Mouse (Mus musculus): ENCODE data around the gene Tgfa. TPM values are rescaled to one million over a fixed set of nuclear protein-coding genes. Genes with fewer than 3 reads are reported as not detected.

Tgfa gene
- total and polyA plus RNA-seq, 3 experiments, result 0.80 to 1.6 (median 1.0) TPM

- Histone ChIP-seq H3K4me1 (ENCODE audit: control insufficient read depth, insufficient read depth, low read length) (no peaks in the 10 kb centered on the region), H3K36me3 (ENCODE audit: control insufficient read depth, insufficient read depth, low read length) (no peaks in the 10 kb centered on the region), H3K9ac (ENCODE audit: low read depth, low read length) (no peak overlapping the region), H3K4me3 (no peak overlapping the region), H3K27ac (no peak overlapping the region), H3K79me2 (replicated peaks; ENCODE audit: control insufficient read depth, insufficient read depth, low read length) (no peaks in the 10 kb centered on the region), H3K27me3 (ENCODE audit: control insufficient read depth, insufficient read depth, low read length) (no peaks in the 10 kb centered on the region)
- 78% methylated on average over 9 of the region's 9 CpGs for WGBS
- intact Hi-C loops (cut with DNase I), result no loop called here
- DNase-seq, result no peak
- TF ChIP-seq EP300 (IDR thresholded peaks at IDR 0.05; ENCODE audit: insufficient read depth, low read depth, low read length) (no peak), CTCF (IDR thresholded peaks at IDR 0.05) (no peak), POLR2A (IDR thresholded peaks at IDR 0.05; ENCODE audit: insufficient read depth, low read depth, low read length) (no peak)
Measured at GRCm38 (mm10) chr6:86166426-86166825, 28.6 kb upstream of the Tgfa start.

GRCm38 (mm10) chr6:86167851-86168250 is 27.2 kb upstream of the Tgfa start:
- 68% methylated on average over 5 of the region's 5 CpGs for WGBS
- TF ChIP-seq POLR2A (IDR thresholded peaks at IDR 0.05; ENCODE audit: insufficient read depth, low read depth, low read length), result no peak
- no peak for TF ChIP-seq EP300 (IDR thresholded peaks at IDR 0.05; ENCODE audit: insufficient read depth, low read depth, low read length)

GRCm38 (mm10) chr6:86169166-86169565 is 25.9 kb upstream of the Tgfa start:
- Histone ChIP-seq H3K36me3 (ENCODE audit: control insufficient read depth, insufficient read depth, low read length) (no peaks in the 10 kb centered on the region), H3K4me1 (ENCODE audit: control insufficient read depth, insufficient read depth, low read length) (no peaks in the 10 kb centered on the region), H3K9ac (ENCODE audit: low read depth, low read length) (no peak overlapping the region), H3K27me3 (ENCODE audit: control insufficient read depth, insufficient read depth, low read length) (no peaks in the 10 kb centered on the region), H3K79me2 (replicated peaks; ENCODE audit: control insufficient read depth, insufficient read depth, low read length) (no peaks in the 10 kb centered on the region), H3K4me3 (no peak overlapping the region), H3K27ac (no peak overlapping the region)
- intact Hi-C loops (cut with DNase I), result no loop called here
- DNase-seq, result no peak
- 69% methylated on average over 4 of the region's 4 CpGs for WGBS
- no peak for TF ChIP-seq POLR2A (IDR thresholded peaks at IDR 0.05; ENCODE audit: insufficient read depth, low read depth, low read length)
- no peak for TF ChIP-seq CTCF (IDR thresholded peaks at IDR 0.05)
- TF ChIP-seq EP300 (IDR thresholded peaks at IDR 0.05; ENCODE audit: insufficient read depth, low read depth, low read length), result no peak

More at GRCm38 (mm10) chr6:86167851-86168250, 27.2 kb upstream of the Tgfa start:
- H3K4me3 ChIP-seq, result no peak overlapping the region
- H3K27ac ChIP-seq, result no peak overlapping the region
- no peaks in the 10 kb centered on the region for H3K36me3 ChIP-seq (ENCODE audit: control insufficient read depth, insufficient read depth, low read length)
- no peaks in the 10 kb centered on the region for H3K4me1 ChIP-seq (ENCODE audit: control insufficient read depth, insufficient read depth, low read length)
- no peaks in the 10 kb centered on the region for H3K79me2 ChIP-seq (replicated peaks; ENCODE audit: control insufficient read depth, insufficient read depth, low read length)
- no peaks in the 10 kb centered on the region for H3K27me3 ChIP-seq (ENCODE audit: control insufficient read depth, insufficient read depth, low read length)
- no peak overlapping the region for H3K9ac ChIP-seq (ENCODE audit: low read depth, low read length)
- intact Hi-C loops (cut with DNase I), result no loop called here
- no peak for DNase-seq

DNA sequence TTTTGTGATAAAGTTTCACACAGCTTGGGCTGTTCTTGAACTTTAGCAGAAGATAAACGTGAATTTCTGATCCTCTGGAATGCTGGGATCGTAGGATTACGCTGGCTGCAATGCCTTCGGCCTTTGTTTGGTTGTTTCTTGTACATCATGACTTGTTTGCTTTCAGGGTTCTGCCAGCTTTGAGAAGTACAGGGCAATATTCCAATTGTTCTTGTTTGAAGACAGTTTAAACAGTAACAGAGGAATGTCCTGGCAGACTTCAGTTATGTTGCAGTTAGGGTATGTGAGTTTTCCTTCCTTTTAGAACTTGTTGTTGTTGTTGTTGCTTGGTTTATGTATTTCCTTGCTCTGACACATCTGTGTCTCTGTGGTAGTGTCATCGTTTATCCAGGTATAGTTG is 18.8 kb upstream of the Tgfa start:
- no peak for TF ChIP-seq CTCF (IDR thresholded peaks at IDR 0.05)
- TF ChIP-seq POLR2A (IDR thresholded peaks at IDR 0.05; ENCODE audit: insufficient read depth, low read depth, low read length), result no peak
- no peak for TF ChIP-seq EP300 (IDR thresholded peaks at IDR 0.05; ENCODE audit: insufficient read depth, low read depth, low read length)
- H3K79me2 ChIP-seq (replicated peaks; ENCODE audit: control insufficient read depth, insufficient read depth, low read length), result no peaks in the 10 kb centered on the region
- no peaks in the 10 kb centered on the region for H3K27me3 ChIP-seq (ENCODE audit: control insufficient read depth, insufficient read depth, low read length)
- H3K4me1 ChIP-seq (ENCODE audit: control insufficient read depth, insufficient read depth, low read length), result no peaks in the 10 kb centered on the region
- no peak overlapping the region for H3K9ac ChIP-seq (ENCODE audit: low read depth, low read length)
- H3K36me3 ChIP-seq (ENCODE audit: control insufficient read depth, insufficient read depth, low read length), result no peaks in the 10 kb centered on the region
- no peak for DNase-seq
- WGBS, result 65% methylated on average over 5 of the region's 5 CpGs
- no peak overlapping the region for H3K27ac ChIP-seq
- intact Hi-C loops (cut with DNase I), result no loop called here
- no peak overlapping the region for H3K4me3 ChIP-seq

- no peak for TF ChIP-seq CTCF (IDR thresholded peaks at IDR 0.05)
- no peak for TF ChIP-seq POLR2A (IDR thresholded peaks at IDR 0.05; ENCODE audit: insufficient read depth, low read depth, low read length)
- TF ChIP-seq EP300 (IDR thresholded peaks at IDR 0.05; ENCODE audit: insufficient read depth, low read depth, low read length), result no peak
- Histone ChIP-seq H3K27me3 (ENCODE audit: control insufficient read depth, insufficient read depth, low read length) (no peaks in the 10 kb centered on the region), H3K9ac (ENCODE audit: low read depth, low read length) (no peak overlapping the region), H3K36me3 (ENCODE audit: control insufficient read depth, insufficient read depth, low read length) (no peaks in the 10 kb centered on the region), H3K4me3 (no peak overlapping the region), H3K4me1 (ENCODE audit: control insufficient read depth, insufficient read depth, low read length) (no peaks in the 10 kb centered on the region), H3K79me2 (replicated peaks; ENCODE audit: control insufficient read depth, insufficient read depth, low read length) (no peaks in the 10 kb centered on the region), H3K27ac (no peak overlapping the region)
- intact Hi-C loops (cut with DNase I), result no loop called here
- DNase-seq, result no peak
- 59% methylated on average over 6 of the region's 6 CpGs for WGBS
Measured at GRCm38 (mm10) chr6:86176721-86177120, 18.3 kb upstream of the Tgfa start.

DNA sequence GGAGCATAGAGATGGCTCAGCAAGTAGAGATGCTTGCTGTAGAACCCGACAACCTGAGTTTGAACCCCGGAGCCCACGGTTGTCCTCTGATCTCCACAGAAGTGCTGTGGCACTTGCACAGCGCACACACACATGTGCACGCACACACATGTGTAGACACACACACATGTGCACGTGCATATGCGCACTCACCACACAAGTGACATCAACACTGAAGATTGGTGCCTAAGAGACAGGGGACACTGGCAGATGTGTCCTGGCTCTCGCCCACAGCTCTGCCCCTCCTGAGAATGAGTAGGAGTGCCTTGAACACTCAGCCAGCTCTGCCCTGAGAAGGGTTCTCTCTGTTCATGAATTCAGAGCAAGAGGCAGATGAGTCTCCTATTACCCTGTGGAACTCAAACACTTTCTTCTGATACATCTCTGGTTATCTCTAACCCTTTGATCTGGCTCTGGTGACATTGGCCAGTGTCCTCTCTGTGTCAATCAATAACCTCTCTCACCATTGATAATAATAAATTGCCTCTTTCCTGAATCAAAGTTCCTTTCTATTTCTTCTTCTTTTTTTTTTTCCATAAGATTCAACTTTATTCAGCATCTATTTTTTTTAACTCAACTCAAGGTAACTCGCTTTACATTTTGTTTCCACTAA is 17.6 kb upstream of the Tgfa start:
- intact Hi-C loops (cut with DNase I), result no loop called here
- Histone ChIP-seq H3K4me3 (no peak overlapping the region), H3K79me2 (replicated peaks; ENCODE audit: control insufficient read depth, insufficient read depth, low read length) (no peaks in the 10 kb centered on the region), H3K9ac (ENCODE audit: low read depth, low read length) (no peak overlapping the region), H3K4me1 (ENCODE audit: control insufficient read depth, insufficient read depth, low read length) (no peaks in the 10 kb centered on the region), H3K27ac (no peak overlapping the region), H3K36me3 (ENCODE audit: control insufficient read depth, insufficient read depth, low read length) (no peaks in the 10 kb centered on the region), H3K27me3 (ENCODE audit: control insufficient read depth, insufficient read depth, low read length) (no peaks in the 10 kb centered on the region)
- no peak for DNase-seq
- WGBS, result 87% methylated on average over 9 of the region's 9 CpGs
- no peak for TF ChIP-seq CTCF (IDR thresholded peaks at IDR 0.05)
- no peak for TF ChIP-seq POLR2A (IDR thresholded peaks at IDR 0.05; ENCODE audit: insufficient read depth, low read depth, low read length)
- TF ChIP-seq EP300 (IDR thresholded peaks at IDR 0.05; ENCODE audit: insufficient read depth, low read depth, low read length), result no peak
